Mouse (Mus musculus): ENCODE data around the gene Hc.

DNA sequence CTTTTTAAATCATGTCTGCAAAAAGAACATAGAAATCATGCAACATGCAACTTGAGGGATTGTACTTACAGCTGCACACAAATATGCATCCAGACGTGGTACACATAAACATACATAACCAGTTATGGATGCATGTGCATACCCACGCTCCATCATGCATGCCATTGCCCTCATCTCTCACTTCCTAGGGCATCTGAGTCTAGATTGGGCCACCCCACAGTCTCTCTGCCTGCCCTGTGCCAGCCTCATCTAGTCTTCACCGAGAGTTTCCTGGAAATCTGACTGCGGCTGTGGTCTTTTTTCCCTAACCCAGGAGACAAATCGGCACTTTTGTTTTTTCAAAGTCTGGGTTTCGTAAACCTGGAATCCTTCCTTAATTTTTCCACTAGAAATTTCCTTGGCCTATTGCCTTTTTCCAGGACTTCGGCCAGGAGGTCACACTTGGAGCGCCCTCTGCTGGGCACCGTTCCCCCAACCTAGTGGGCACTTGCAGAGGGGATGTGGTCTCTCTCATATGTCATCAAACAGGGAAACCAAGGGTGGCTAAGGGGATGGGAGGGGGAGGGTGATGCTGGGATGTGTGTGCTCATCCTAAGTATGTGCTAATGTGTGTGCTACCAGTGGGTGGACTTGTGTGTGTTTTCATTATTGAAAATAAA lies 91.0 kb downstream of the Hc start:
- TF ChIP-seq CTCF (IDR thresholded peaks at IDR 0.05; ENCODE audit: borderline replicate concordance, extremely low read depth, insufficient read depth, insufficient read length) (peak; percentile 83), POLR2A (IDR thresholded peaks at IDR 0.05; ENCODE audit: borderline replicate concordance, extremely low read depth, insufficient read depth, insufficient read length, poor library complexity, severe bottlenecking) (no peak)

Data from brain, embryonic 14.5 days (tissue).